Mouse (Mus musculus) mature B cell (primary cell): ENCODE results near the gene Large2.

Experiments
- in situ Hi-C: fragments of 300-500 bp; cut with MboI; formaldehyde crosslinking; loops from 2 replicates; pipeline ENCODE4 v1.14.3; 2019

Large2 gene

GRCm38 (mm10) chr2:92390206-92390930 is 15.7 kb upstream of the Large2 start:
- in situ Hi-C loops = no loop called here

GRCm38 (mm10) chr2:92389645-92390044 is 15.0 kb upstream of the Large2 start:
- in situ Hi-C loops = no loop called here

- in situ Hi-C loops = no loop called here
These were observed 14.4 kb upstream of the Large2 start for GRCm38 (mm10) chr2:92388891-92389641.

- in situ Hi-C loops = no loop called here
These were observed 13.4 kb upstream of the Large2 start for GRCm38 (mm10) chr2:92388081-92388517.

- in situ Hi-C loops = no loop called here
These were observed 13.0 kb upstream of the Large2 start for GRCm38 (mm10) chr2:92387646-92388045.

- in situ Hi-C loops = no loop called here
These were observed 12.3 kb upstream of the Large2 start for GRCm38 (mm10) chr2:92386821-92387570.

- in situ Hi-C loops = no loop called here
These were observed 10.7 kb upstream of the Large2 start for GRCm38 (mm10) chr2:92385113-92386051.

GRCm38 (mm10) chr2:92384101-92384500 is 9.4 kb upstream of the Large2 start:
- in situ Hi-C loops = no loop called here

- in situ Hi-C loops = no loop called here
These were observed 8.1 kb upstream of the Large2 start for GRCm38 (mm10) chr2:92382759-92383158.

GRCm38 (mm10) chr2:92381901-92382588 is 7.4 kb upstream of the Large2 start, which contains the start of gene 1700029I15Rik:
Gene 1700029I15Rik, plus strand, starts transcription at chr2:92382538.
- in situ Hi-C loops = no loop called here

GRCm38 (mm10) chr2:92381161-92381560 is 6.5 kb upstream of the Large2 start:
- in situ Hi-C loops = no loop called here

- in situ Hi-C loops = no loop called here
These were observed 5.9 kb upstream of the Large2 start for GRCm38 (mm10) chr2:92380495-92381050.

- in situ Hi-C loops = no loop called here
These were observed 5.3 kb upstream of the Large2 start for GRCm38 (mm10) chr2:92379783-92380494.

GRCm38 (mm10) chr2:92377320-92377719 is 2.7 kb upstream of the Large2 start:
- in situ Hi-C loops = no loop called here

- in situ Hi-C loops = no loop called here
These were observed 1.6 kb upstream of the Large2 start for GRCm38 (mm10) chr2:92376300-92376699.

- in situ Hi-C loops = no loop called here
These were observed 1.1 kb upstream of the Large2 start for GRCm38 (mm10) chr2:92375788-92376187.

GRCm38 (mm10) chr2:92375099-92375623 is 492 bp upstream of the Large2 start:
- in situ Hi-C loops = no loop called here

- in situ Hi-C loops = no loop called here
These were observed 1.2 kb downstream of the Large2 start for GRCm38 (mm10) chr2:92373437-92373813.

GRCm38 (mm10) chr2:92372767-92373436 is 1.8 kb downstream of the Large2 start:
- in situ Hi-C loops = no loop called here
